Mouse (Mus musculus) hindbrain, embryonic 15.5 days (tissue): ENCODE measurements around the gene Scube1. TPM values are rescaled to one million over a fixed set of nuclear protein-coding genes. Genes with fewer than 3 reads are reported as not detected.

Experiments
- ATAC-seq: fragments of 200-750 bp; cut with Nextera tagmentation; 2 replicates; pipeline ENCODE4 v1.8.0; 2017; ENCODE audit warnings: low read depth, moderate number of reproducible peaks, moderate TSS enrichment; ENCODE audit not compliant: low FRiP score
- H3K27ac ChIP-seq: fragments of 300-500 bp; sonication (generic); replicated peaks from 2 replicates; pipeline ENCODE4 v1.5.1; 2015; ENCODE audit warnings: mild to moderate bottlenecking, inconsistent platforms
- H3K27me3 ChIP-seq: fragments of 300-500 bp; sonication (generic); 2 replicates; pipeline ENCODE4 v1.6.1; 2015; ENCODE audit warnings: control low read depth, inconsistent platforms
- H3K36me3 ChIP-seq: fragments of 300-500 bp; sonication (generic); 2 replicates; pipeline ENCODE4 v1.6.1; 2015; ENCODE audit warnings: control low read depth, inconsistent platforms
- H3K4me1 ChIP-seq: fragments of 300-500 bp; sonication (generic); replicated peaks from 2 replicates; pipeline ENCODE4 v1.6.1; 2015; ENCODE audit warnings: control low read depth, inconsistent platforms
- H3K4me2 ChIP-seq: fragments of 300-500 bp; sonication (generic); 2 replicates; pipeline ENCODE4 v1.6.1; 2015; ENCODE audit warnings: moderate library complexity, mild to moderate bottlenecking, inconsistent platforms
- H3K4me3 ChIP-seq: fragments of 300-500 bp; sonication (generic); 2 replicates; pipeline ENCODE4 v1.5.1; 2015; ENCODE audit warnings: mild to moderate bottlenecking, inconsistent platforms
- H3K9ac ChIP-seq: fragments of 300-500 bp; sonication (generic); 2 replicates; pipeline ENCODE4 v1.6.1; 2015; ENCODE audit warnings: inconsistent platforms
- H3K9me3 ChIP-seq: fragments of 300-500 bp; sonication (generic); 2 replicates; pipeline ENCODE4 v1.6.1; 2016; ENCODE audit warnings: control low read depth, inconsistent platforms
- WGBS: fragments of 180-500 bp; shearing (Covaris S2); methylation state at CpG from one replicate; pipeline ENCODE4 v1.1.7; 2015; 5-methylcytosine and 5-hydroxymethylcytosine counted together
- polyA plus RNA-seq: library from polyadenylated mRNA; unstranded; fragments of >200 nt; fragmentation: Nextera tagmentation; extraction: Ambion mirVana; gene quantifications from 2 replicates; pipeline ENCODE4 v1.2.1, GENCODE M21; 2015

Scube1 gene
- polyA plus RNA-seq, 1 experiment from 2014 or later, result 9.7 TPM

DNA sequence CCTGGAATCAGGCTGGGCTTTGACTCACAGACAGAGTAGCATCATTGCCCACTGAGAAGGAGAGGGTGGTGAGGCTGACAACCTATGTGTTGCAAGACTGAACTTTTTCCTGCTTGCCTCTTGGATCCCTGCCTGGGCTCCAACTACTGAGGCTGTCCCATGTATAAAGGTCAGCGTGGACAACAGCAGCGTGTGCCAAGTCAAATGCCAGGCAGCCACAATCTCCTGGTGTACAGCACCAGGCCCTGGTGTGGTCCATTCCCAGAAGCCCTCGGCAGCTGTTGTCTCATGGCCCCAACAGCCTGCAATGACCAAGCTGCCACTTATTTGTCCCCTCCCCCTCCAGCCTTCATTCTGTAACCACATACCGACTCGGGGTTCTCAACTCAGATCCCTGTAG is 153.2 kb downstream of the Scube1 start:
- no peak overlapping the region for H3K4me3 ChIP-seq

DNA sequence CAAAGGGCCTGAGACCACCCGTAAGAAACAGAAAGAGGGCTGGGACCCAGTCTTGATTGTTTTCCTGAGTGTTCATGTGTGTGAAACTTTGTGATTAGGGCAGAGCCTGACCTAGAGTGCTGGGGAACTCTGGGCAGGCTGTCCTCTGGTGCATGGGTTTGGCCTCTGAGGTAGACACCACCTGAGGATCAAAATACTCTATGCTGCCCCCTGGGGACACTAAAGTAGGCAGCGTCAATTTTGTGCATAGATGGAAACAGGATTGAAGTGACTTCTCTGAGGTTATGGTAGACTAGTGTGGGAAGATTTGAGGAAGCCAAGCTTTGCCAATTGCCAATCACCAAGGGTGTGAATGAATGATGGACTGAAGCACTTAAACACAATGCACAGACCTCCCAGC is 154.2 kb downstream of the Scube1 start:
- no peak overlapping the region for H3K9ac ChIP-seq
- no peak for ATAC-seq
- 77% methylated on average over 2 of the region's 2 CpGs for WGBS
- no peaks in the 10 kb centered on the region for H3K9me3 ChIP-seq
- H3K4me2 ChIP-seq, result no peak overlapping the region
- no peak overlapping the region for H3K27ac ChIP-seq
- H3K4me1 ChIP-seq, result no peaks in the 10 kb centered on the region
- no peak overlapping the region for H3K4me3 ChIP-seq
- H3K27me3 ChIP-seq, result no peaks in the 10 kb centered on the region
- H3K36me3 ChIP-seq, result peaks cover under 1% of the 10 kb centered on the region; the same call in 1 of the 2 replicates

More for the DNA sequence above, 153.2 kb downstream of the Scube1 start:
- H3K4me1 ChIP-seq, result no peaks in the 10 kb centered on the region
- ATAC-seq, result peak; percentile 4; the same call in 1 of the 2 replicates
- H3K36me3 ChIP-seq, result peaks cover 10% of the 10 kb centered on the region
- H3K9me3 ChIP-seq, result no peaks in the 10 kb centered on the region
- no peak overlapping the region for H3K4me2 ChIP-seq
- no peaks in the 10 kb centered on the region for H3K27me3 ChIP-seq
- no peak overlapping the region for H3K9ac ChIP-seq
- H3K27ac ChIP-seq, result no peak overlapping the region
- 89% methylated on average over 5 of the region's 5 CpGs for WGBS

GRCm38 (mm10) chr15:83569682-83570081 is 155.1 kb downstream of the Scube1 start:
- no peak overlapping the region for H3K27ac ChIP-seq
- H3K4me1 ChIP-seq, result no peaks in the 10 kb centered on the region
- 58% methylated on average over 11 of the region's 11 CpGs for whole genome bisulfite sequencing
- H3K9ac ChIP-seq, result no peak overlapping the region
- H3K4me3 ChIP-seq, result no peak overlapping the region
- ATAC-seq, result no peak
- no peak overlapping the region for H3K4me2 ChIP-seq
- H3K36me3 ChIP-seq, result no peaks in the 10 kb centered on the region
- peaks cover 5% of the 10 kb centered on the region; the same call in 1 of the 2 replicates for H3K27me3 ChIP-seq
- H3K9me3 ChIP-seq, result no peaks in the 10 kb centered on the region

DNA sequence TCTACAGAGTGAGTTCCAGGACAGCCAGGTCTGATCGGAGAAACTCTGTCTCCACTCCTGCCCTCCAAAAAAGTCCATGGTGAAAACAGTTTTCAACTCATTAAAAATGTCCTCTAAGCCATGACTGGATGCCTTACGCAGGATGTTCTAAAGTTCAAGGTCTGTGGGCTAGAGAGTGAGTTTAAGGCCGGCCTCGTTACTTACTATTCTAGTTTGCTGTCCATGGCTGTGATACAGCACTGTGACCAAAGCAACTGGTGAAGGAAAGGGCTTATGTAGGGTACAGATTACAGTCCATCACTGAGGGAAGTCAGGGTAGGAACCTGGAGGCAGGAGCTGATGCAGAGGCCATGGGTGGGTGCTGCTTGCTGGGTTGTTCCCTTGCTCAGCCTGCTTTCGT is 156.3 kb downstream of the Scube1 start:
- Histone ChIP-seq H3K4me3 (no peak overlapping the region), H3K4me1 (peaks cover 11% of the 10 kb centered on the region), H3K27me3 (peaks cover 14% of the 10 kb centered on the region; the same call in 1 of the 2 replicates), H3K9ac (no peak overlapping the region), H3K9me3 (no peaks in the 10 kb centered on the region), H3K4me2 (no peak overlapping the region), H3K27ac (no peak overlapping the region), H3K36me3 (no peaks in the 10 kb centered on the region)
- no peak for ATAC-seq
- 95% methylated on average over 5 of the region's 5 CpGs for WGBS

DNA sequence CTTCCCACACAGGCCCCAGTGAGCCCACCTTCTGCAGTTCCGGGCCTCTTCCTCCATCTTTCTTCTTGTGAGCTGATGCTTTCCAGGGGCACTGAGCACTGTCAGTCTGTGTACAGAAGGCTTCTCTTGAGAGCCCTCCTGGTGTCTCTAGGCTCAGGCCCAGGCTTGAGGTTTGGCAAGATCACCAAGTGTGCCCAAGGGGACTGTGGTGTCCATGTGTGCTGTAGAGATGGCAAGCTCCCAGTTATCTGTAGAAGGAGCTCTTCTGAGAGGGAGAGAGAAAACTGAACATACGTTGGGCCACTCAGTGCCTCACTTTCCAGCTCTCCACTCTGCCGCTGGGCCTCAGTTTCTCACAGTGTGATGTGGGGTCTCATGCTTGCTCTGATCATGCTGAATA is 157.1 kb downstream of the Scube1 start:
- peaks cover 16% of the 10 kb centered on the region; the same call in 1 of the 2 replicates for H3K27me3 ChIP-seq
- H3K9ac ChIP-seq, result no peak overlapping the region
- no peak overlapping the region for H3K4me2 ChIP-seq
- ATAC-seq, result no peak
- no peaks in the 10 kb centered on the region for H3K36me3 ChIP-seq
- H3K27ac ChIP-seq, result no peak overlapping the region
- no peak overlapping the region for H3K4me3 ChIP-seq
- no peaks in the 10 kb centered on the region for H3K9me3 ChIP-seq
- 87% methylated on average over 3 of the region's 3 CpGs for WGBS
- peaks cover 15% of the 10 kb centered on the region for H3K4me1 ChIP-seq

DNA sequence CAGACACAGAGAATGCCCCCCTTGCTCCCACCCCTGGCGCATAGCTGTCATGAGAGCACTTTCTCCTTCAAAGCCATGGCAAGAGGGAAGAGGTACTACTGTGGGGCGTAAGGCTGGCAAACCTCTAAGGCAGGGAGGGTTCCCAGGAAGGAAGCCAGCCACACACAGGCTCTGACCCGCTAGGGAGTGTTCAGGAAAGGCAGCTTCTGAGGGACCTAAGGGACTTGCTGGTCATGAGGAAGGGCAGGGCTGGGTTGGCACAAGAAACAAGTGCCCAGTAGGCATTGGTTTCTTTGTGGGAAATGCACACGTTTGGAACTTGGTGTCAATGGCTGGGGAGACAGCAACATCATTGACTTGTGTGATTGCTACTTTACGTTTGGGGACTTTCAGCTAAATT is 158.8 kb downstream of the Scube1 start:
- Histone ChIP-seq H3K27ac (no peak overlapping the region), H3K9ac (no peak overlapping the region), H3K36me3 (no peaks in the 10 kb centered on the region), H3K9me3 (no peaks in the 10 kb centered on the region), H3K4me1 (peaks cover 19% of the 10 kb centered on the region), H3K4me2 (no peak overlapping the region), H3K27me3 (peaks cover 23% of the 10 kb centered on the region), H3K4me3 (no peak overlapping the region)
- WGBS, result 73% methylated on average over 5 of the region's 5 CpGs
- ATAC-seq, result no peak

DNA sequence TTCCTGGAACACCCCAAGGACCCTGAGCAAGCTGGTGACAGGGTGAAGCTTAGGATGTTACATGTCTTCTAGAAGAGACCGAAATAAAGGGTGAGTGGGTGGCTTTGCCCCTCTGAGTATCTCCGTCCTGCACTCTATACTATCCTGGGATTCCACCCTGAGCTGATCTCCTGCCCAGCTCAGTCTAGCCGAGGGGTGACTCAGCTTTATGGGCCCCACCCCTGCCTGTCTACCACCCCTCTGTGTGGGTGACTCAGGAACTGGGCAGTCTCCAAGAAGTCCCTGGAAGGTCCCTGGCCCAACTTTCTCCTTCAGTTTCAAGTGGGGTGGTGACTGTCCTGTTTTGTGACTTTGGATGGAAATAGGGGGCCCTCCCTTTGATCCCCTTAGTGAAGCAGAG is 159.4 kb downstream of the Scube1 start:
- H3K4me1 ChIP-seq, result peaks cover 19% of the 10 kb centered on the region
- ATAC-seq, result no peak
- no peaks in the 10 kb centered on the region for H3K9me3 ChIP-seq
- no peak overlapping the region for H3K4me3 ChIP-seq
- no peaks in the 10 kb centered on the region for H3K36me3 ChIP-seq
- H3K9ac ChIP-seq, result no peak overlapping the region
- WGBS, result 88% methylated on average over 3 of the region's 3 CpGs
- no peak overlapping the region for H3K27ac ChIP-seq
- H3K4me2 ChIP-seq, result no peak overlapping the region
- peaks cover 23% of the 10 kb centered on the region for H3K27me3 ChIP-seq

DNA sequence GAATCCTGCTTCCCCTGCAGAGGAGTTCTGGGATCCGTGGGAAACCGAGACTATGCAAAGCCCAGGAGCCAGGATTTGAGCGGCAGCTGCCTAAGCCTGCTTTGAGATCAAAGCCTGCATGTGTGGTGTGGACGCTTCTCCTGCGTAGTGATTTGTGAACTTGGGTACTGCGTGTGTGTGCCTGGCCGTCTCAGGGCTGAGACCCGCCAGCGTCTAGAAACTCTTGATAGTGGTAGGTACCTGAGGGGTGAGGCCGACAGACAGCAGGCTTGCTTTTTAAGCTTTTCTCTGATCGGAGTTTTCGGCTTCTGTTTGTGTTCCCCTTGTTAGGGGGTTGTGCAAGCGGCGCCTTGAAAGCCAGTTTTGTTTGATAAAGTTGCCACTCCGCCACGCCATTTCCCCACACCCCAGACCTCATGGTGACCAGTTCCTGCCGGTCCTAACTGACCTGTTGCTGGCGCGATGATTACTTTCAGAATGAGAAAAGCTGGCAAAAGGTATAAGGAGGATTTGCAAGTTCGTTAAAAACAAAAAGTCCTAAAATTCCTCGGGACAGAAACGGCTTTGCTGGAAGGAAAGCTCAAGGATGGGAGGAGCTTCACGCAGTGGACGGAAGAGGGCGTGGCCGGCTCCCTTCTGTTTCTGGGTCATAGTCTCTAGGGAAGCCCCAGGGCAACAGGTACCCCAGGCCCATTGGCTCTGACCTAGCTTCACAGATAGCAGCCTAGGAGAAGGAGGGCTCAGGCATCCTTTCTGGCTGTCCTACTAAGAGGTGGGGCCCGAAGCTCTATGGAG is 160.8 kb downstream of the Scube1 start:
- Histone ChIP-seq H3K4me2 (peak overlapping the region; percentile 67), H3K9ac (peak overlapping the region; percentile 18), H3K9me3 (no peaks in the 10 kb centered on the region), H3K4me1 (peaks cover 19% of the 10 kb centered on the region), H3K27ac (no peak overlapping the region), H3K36me3 (no peaks in the 10 kb centered on the region), H3K4me3 (peak overlapping the region; percentile 35), H3K27me3 (peaks cover 23% of the 10 kb centered on the region)
- 2% methylated on average over 27 of the region's 27 CpGs for WGBS
- 0 out of 2 replicates have a peak, but pooled peaks have one; percentile 23 for ATAC-seq

DNA sequence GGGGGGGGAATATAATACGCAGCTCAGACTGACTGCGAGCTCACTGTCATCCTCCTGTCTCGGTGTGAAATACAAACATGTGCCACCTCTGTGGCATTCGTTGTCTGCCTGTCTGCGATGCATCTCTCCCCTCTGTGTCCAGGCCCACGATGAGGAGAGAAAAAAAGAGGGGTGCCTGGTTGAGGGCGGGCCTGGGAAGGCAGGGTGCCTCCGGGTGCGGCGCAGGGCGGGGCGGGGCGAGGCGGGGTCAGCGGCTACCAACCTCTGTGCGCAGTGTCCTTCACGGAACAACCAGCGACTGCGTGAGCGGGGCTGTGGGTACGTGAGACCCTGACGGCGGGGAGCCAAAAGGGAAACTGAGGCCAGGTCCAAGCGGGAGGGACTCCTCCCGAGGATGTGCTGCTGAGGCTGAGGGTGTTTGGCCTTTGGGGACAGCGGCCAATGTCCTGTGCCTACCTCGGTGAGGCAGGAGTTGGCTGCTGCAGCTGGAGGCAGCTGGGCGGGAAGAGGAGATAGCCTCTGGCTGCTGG is 161.4 kb downstream of the Scube1 start, which contains the start of the genes Tspo and Mcat:
Gene Tspo (plus strand): TSS at position 266 of the 530 bp plus-strand sequence.
Gene Mcat (minus strand): TSS at position 461 of the 530 bp plus-strand sequence.
- H3K9me3 ChIP-seq, result no peaks in the 10 kb centered on the region
- H3K9ac ChIP-seq, result peak within 1 kb of the TSS; percentile 18
- H3K36me3 ChIP-seq, result no peaks in the 10 kb centered on the region
- peaks cover 19% of the 10 kb centered on the region for H3K4me1 ChIP-seq
- WGBS, result 2% methylated on average over 28 of the region's 28 CpGs
- peak within 1 kb of the TSS; percentile 67 for H3K4me2 ChIP-seq
- peak; percentile 54 for ATAC-seq
- peak within 1 kb of the TSS; percentile 35 for H3K4me3 ChIP-seq
- H3K27ac ChIP-seq, result no peak within 1 kb of the TSS
- H3K27me3 ChIP-seq, result peaks cover 23% of the 10 kb centered on the region

DNA sequence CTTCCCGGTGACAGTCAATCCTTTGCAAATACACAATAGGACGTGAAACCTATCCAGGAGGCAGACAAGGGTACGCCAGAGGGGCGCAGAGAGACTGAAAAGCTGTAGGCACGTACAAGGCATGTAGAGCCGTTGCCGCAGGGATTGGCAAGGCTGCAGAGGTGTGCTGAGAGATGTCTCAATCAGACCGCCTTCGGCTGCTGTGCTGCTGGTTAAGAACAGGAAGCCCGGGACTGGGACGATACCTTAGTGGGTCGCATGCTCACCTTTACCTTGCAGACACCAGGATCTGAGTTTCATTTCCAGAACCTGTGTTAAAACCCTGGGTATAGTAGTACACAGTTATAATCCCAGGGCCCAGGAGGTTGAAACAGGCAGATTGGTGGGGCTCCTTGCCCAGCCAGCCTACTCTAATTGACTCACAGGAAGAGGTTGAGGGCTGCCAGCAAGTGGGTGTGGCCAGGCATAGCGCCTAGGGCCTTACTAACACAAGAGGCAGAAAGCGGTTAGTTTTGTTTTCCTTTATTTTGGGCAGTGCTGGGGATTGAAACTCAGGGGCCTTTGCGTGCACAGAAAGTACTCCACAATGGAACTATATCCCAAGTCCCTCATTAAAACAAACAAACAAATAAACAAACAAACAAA is 162.1 kb downstream of the Scube1 start:
- H3K27ac ChIP-seq, result no peak overlapping the region
- H3K27me3 ChIP-seq, result peaks cover 23% of the 10 kb centered on the region
- H3K36me3 ChIP-seq, result no peaks in the 10 kb centered on the region
- WGBS, result 43% methylated on average over 15 of the region's 15 CpGs
- no peak overlapping the region for H3K4me3 ChIP-seq
- H3K9me3 ChIP-seq, result no peaks in the 10 kb centered on the region
- H3K4me2 ChIP-seq, result peak overlapping the region; percentile 67
- H3K4me1 ChIP-seq, result peaks cover 19% of the 10 kb centered on the region
- no peak for ATAC-seq
- no peak overlapping the region for H3K9ac ChIP-seq

- ATAC-seq, result no peak
- Histone ChIP-seq H3K9me3 (no peaks in the 10 kb centered on the region), H3K4me3 (no peak overlapping the region), H3K27ac (no peak overlapping the region), H3K36me3 (no peaks in the 10 kb centered on the region), H3K27me3 (peaks cover 23% of the 10 kb centered on the region), H3K4me2 (no peak overlapping the region), H3K4me1 (peaks cover 20% of the 10 kb centered on the region), H3K9ac (no peak overlapping the region)
- 58% methylated on average over 5 of the region's 5 CpGs for WGBS
Observed at GRCm38 (mm10) chr15:83560941-83561477, 163.8 kb downstream of the Scube1 start.
